Mouse (Mus musculus) CH12.LX (cell line): ENCODE results near the gene Keap1. TPM values are rescaled to one million over a fixed set of nuclear protein-coding genes. Genes with fewer than 3 reads are reported as not detected.

ENCODE experiments used
- DNase-seq: peaks from one replicate; pipeline ENCODE4 v3.0.0-alpha.2; 2013; ENCODE audit errors: extremely low read depth
- H3K27ac ChIP-seq: 2 replicates; pipeline ENCODE4 v1.5.1; 2012; ENCODE audit warnings: low read depth, mild to moderate bottlenecking, control low read depth, moderate library complexity; ENCODE audit not compliant: insufficient read depth
- H3K27me3 ChIP-seq: replicated peaks from 2 replicates; pipeline ENCODE3; 2012; ENCODE audit warnings: inconsistent platforms
- H3K36me3 ChIP-seq, 2 experiments: replicated peaks in 1 of 2; 2 replicates each; pipeline versions ENCODE3 to v1.6.1; 2012; ENCODE audit warnings: inconsistent platforms in 1 of 2, low read length in 1 of 2, mild to moderate bottlenecking in 1 of 2, mixed read lengths in 1 of 2, moderate library complexity in 1 of 2; ENCODE audit not compliant: control insufficient read depth in 1 of 2, insufficient read depth in 1 of 2
- H3K4me1 ChIP-seq, 2 experiments: 2 replicates each; pipeline ENCODE4 v1.6.1; 2012; ENCODE audit warnings: inconsistent platforms in 1 of 2, moderate library complexity in 1 of 2; ENCODE audit not compliant: insufficient read depth in 2 of 2, control insufficient read depth in 1 of 2
- H3K4me2 ChIP-seq: 2 replicates; pipeline ENCODE4 v1.6.1; 2012; ENCODE audit warnings: low read depth, mild to moderate bottlenecking, control low read depth; ENCODE audit not compliant: poor library complexity, insufficient read depth, severe bottlenecking
- H3K4me3 ChIP-seq, 3 experiments: fragments of 150-350 bp in 1 of 3; sonication (generic) in 1 of 3; replicated peaks in 1 of 3; 2 replicates each; pipeline versions ENCODE3 to v1.5.1; 2011 to 2012; ENCODE audit warnings: low read depth in 2 of 3, low read length in 2 of 3, mild to moderate bottlenecking in 2 of 3, moderate library complexity in 2 of 3, control low read depth in 1 of 3, improper control_type of control experiment in 1 of 3, inconsistent platforms in 1 of 3, mixed read lengths in 1 of 3; ENCODE audit not compliant: poor library complexity in 1 of 3
- H3K79me2 ChIP-seq: replicated peaks from 2 replicates; pipeline ENCODE4 v1.6.1; 2012; ENCODE audit warnings: mild to moderate bottlenecking, moderate library complexity; ENCODE audit not compliant: control insufficient read depth, poor library complexity, insufficient read depth, severe bottlenecking; ENCODE audit errors: extremely low read depth
- H3K9ac ChIP-seq: 2 replicates; pipeline ENCODE4 v1.6.1; 2012; ENCODE audit warnings: low read depth, mild to moderate bottlenecking, control low read depth, moderate library complexity; ENCODE audit not compliant: insufficient read depth
- H3K9me3 ChIP-seq: replicated peaks from 2 replicates; pipeline ENCODE3; 2012; ENCODE audit warnings: low read length, inconsistent platforms, mixed read lengths
- BHLHE40 ChIP-seq: IDR thresholded peaks from 2 replicates; pipeline ENCODE4 v1.6.1; 2011; ENCODE audit warnings: mild to moderate bottlenecking, low read depth, low read length, improper control_type of control experiment
- CHD1 ChIP-seq: IDR thresholded peaks from 2 replicates; pipeline ENCODE4 v1.6.1; 2012; ENCODE audit warnings: low read depth, low read length, improper control_type of control experiment, inconsistent platforms
- CHD2 ChIP-seq: IDR thresholded peaks from 2 replicates; pipeline ENCODE4 v1.6.1; 2011; ENCODE audit warnings: low read length, improper control_type of control experiment
- CTCF ChIP-seq, 2 experiments: IDR thresholded peaks in 1 of 2; conservative IDR thresholded peaks in 1 of 2; 2 replicates each; pipeline ENCODE4 v1.5.1; 2011 to 2012; ENCODE audit warnings: low read depth in 2 of 2, low read length in 2 of 2, improper control_type of control experiment in 1 of 2, inconsistent platforms in 1 of 2, mild to moderate bottlenecking in 1 of 2, moderate library complexity in 1 of 2
- E2F4 ChIP-seq: IDR thresholded peaks from 2 replicates; pipeline ENCODE4 v1.6.1; 2011; ENCODE audit warnings: low read depth, low read length, improper control_type of control experiment; ENCODE audit not compliant: insufficient replicate concordance
- ELF1 ChIP-seq: IDR thresholded peaks from 2 replicates; pipeline ENCODE4 v1.6.1; 2014; ENCODE audit warnings: low read depth, mild to moderate bottlenecking, inconsistent platforms, low read length, improper control_type of control experiment
- EP300 ChIP-seq: IDR thresholded peaks from 2 replicates; pipeline ENCODE4 v1.6.1; 2011; ENCODE audit warnings: low read length, improper control_type of control experiment
- ETS1 ChIP-seq: conservative IDR thresholded peaks from 2 replicates; pipeline ENCODE4 v1.6.1; 2012; ENCODE audit warnings: low read depth, mild to moderate bottlenecking, inconsistent platforms, low read length, improper control_type of control experiment, moderate library complexity
- GABPA ChIP-seq: IDR thresholded peaks from 2 replicates; pipeline ENCODE4 v1.6.1; 2012; ENCODE audit warnings: low read depth, low read length, improper control_type of control experiment, inconsistent platforms; ENCODE audit not compliant: insufficient replicate concordance
- HCFC1 ChIP-seq: IDR thresholded peaks from 2 replicates; pipeline ENCODE4 v1.6.1; 2012; ENCODE audit warnings: low read depth, mild to moderate bottlenecking, inconsistent platforms, low read length, improper control_type of control experiment
- JUN ChIP-seq: IDR thresholded peaks from 2 replicates; pipeline ENCODE4 v1.6.1; 2011; ENCODE audit warnings: low read depth, mild to moderate bottlenecking, low read length, improper control_type of control experiment, moderate library complexity; ENCODE audit not compliant: insufficient read depth
- JUND ChIP-seq: conservative IDR thresholded peaks from 2 replicates; pipeline ENCODE4 v1.6.1; 2011; ENCODE audit warnings: low read depth, low read length, improper control_type of control experiment
- MAFK ChIP-seq: IDR thresholded peaks from 2 replicates; pipeline ENCODE4 v1.6.1; 2011; ENCODE audit warnings: low read length, improper control_type of control experiment; ENCODE audit not compliant: insufficient replicate concordance
- MAX ChIP-seq: IDR thresholded peaks from 2 replicates; pipeline ENCODE4 v1.6.1; 2011; ENCODE audit warnings: low read length, improper control_type of control experiment
- MAZ ChIP-seq: IDR thresholded peaks from 2 replicates; pipeline ENCODE4 v1.6.1; 2012; ENCODE audit warnings: low read depth, mild to moderate bottlenecking, inconsistent platforms, low read length, improper control_type of control experiment, moderate library complexity
- MEF2A ChIP-seq: IDR thresholded peaks from 2 replicates; pipeline ENCODE4 v1.6.1; 2014; ENCODE audit warnings: low read depth, mild to moderate bottlenecking, inconsistent platforms, low read length, improper control_type of control experiment, borderline replicate concordance
- MXI1 ChIP-seq: IDR thresholded peaks from 2 replicates; pipeline ENCODE4 v1.6.1; 2011; ENCODE audit warnings: mild to moderate bottlenecking, low read depth, low read length, improper control_type of control experiment
- MYC ChIP-seq: IDR thresholded peaks from 2 replicates; pipeline ENCODE4 v1.6.1; 2011; ENCODE audit warnings: low read depth, mild to moderate bottlenecking, improper control_type of control experiment, low read length
- NRF1 ChIP-seq: IDR thresholded peaks from 2 replicates; pipeline ENCODE4 v1.6.1; 2014; ENCODE audit warnings: low read depth, mild to moderate bottlenecking, inconsistent platforms, low read length, improper control_type of control experiment, moderate library complexity
- PAX5 ChIP-seq: IDR thresholded peaks from 2 replicates; pipeline ENCODE4 v1.6.1; 2012; ENCODE audit warnings: low read length, inconsistent platforms, mixed read lengths
- POLR2AphosphoS2 ChIP-seq: IDR thresholded peaks from 2 replicates; pipeline ENCODE4 v1.6.1; 2011; ENCODE audit warnings: low read depth, low read length, improper control_type of control experiment
- RAD21 ChIP-seq: IDR thresholded peaks from 2 replicates; pipeline ENCODE4 v1.6.1; 2011; ENCODE audit warnings: low read depth, mild to moderate bottlenecking, low read length, improper control_type of control experiment, moderate library complexity
- RCOR1 ChIP-seq: conservative IDR thresholded peaks from 2 replicates; pipeline ENCODE4 v1.6.1; 2012; ENCODE audit warnings: low read depth, mild to moderate bottlenecking, inconsistent platforms, low read length, improper control_type of control experiment
- SIN3A ChIP-seq: IDR thresholded peaks from 2 replicates; pipeline ENCODE4 v1.6.1; 2012; ENCODE audit warnings: low read length, improper control_type of control experiment, inconsistent platforms
- SMC3 ChIP-seq: IDR thresholded peaks from 2 replicates; pipeline ENCODE4 v1.6.1; 2011; ENCODE audit warnings: low read depth, low read length, improper control_type of control experiment
- TBP ChIP-seq: conservative IDR thresholded peaks from 2 replicates; pipeline ENCODE4 v1.6.1; 2011; ENCODE audit warnings: low read depth, low read length, improper control_type of control experiment
- TCF12 ChIP-seq: IDR thresholded peaks from 2 replicates; pipeline ENCODE4 v1.6.1; 2014; ENCODE audit warnings: low read depth, mild to moderate bottlenecking, inconsistent platforms, low read length, improper control_type of control experiment
- USF1 ChIP-seq: IDR thresholded peaks from 2 replicates; pipeline ENCODE4 v1.6.1; 2014; ENCODE audit warnings: low read depth, mild to moderate bottlenecking, inconsistent platforms, low read length, improper control_type of control experiment
- USF2 ChIP-seq: conservative IDR thresholded peaks from 2 replicates; pipeline ENCODE4 v1.6.1; 2011; ENCODE audit warnings: low read depth, low read length, improper control_type of control experiment
- ZC3H11A ChIP-seq: IDR thresholded peaks from 2 replicates; pipeline ENCODE4 v1.6.1; 2012; ENCODE audit warnings: low read depth, mild to moderate bottlenecking, inconsistent platforms, low read length, improper control_type of control experiment
- ZKSCAN1 ChIP-seq: IDR thresholded peaks from 2 replicates; pipeline ENCODE4 v1.6.1; 2012; ENCODE audit warnings: low read depth, inconsistent platforms, low read length, improper control_type of control experiment, borderline replicate concordance
- ZMIZ1 ChIP-seq: IDR thresholded peaks from 2 replicates; pipeline ENCODE4 v1.6.1; 2012; ENCODE audit warnings: low read depth, mild to moderate bottlenecking, inconsistent platforms, low read length, improper control_type of control experiment
- ZNF384 ChIP-seq: IDR thresholded peaks from 2 replicates; pipeline ENCODE4 v1.6.1; 2012; ENCODE audit warnings: low read depth, low read length, improper control_type of control experiment, inconsistent platforms
- dilution Hi-C: fragments of 300-500 bp; cut with MboI; formaldehyde crosslinking; loops from 2 replicates; pipeline ENCODE4 v1.14.3; 2020; ENCODE audit warnings: low sequenced_read_pairs; ENCODE audit not compliant: extremely low pct_unique_long_range_greater_than_20kb, extremely low pct_ligation_motif_present
- in situ Hi-C: fragments of 300-500 bp; cut with MboI; formaldehyde crosslinking; loops from 3 replicates; pipeline ENCODE4 v1.14.3; 2019; ENCODE audit warnings: low sequenced_read_pairs, low pct_ligation_motif_present, low pct_unique_long_range_greater_than_20kb, mixed read lengths
- polyA plus RNA-seq: library from polyadenylated mRNA; unstranded; fragments of >175 nt; gene quantifications from 2 replicates; pipeline ENCODE4 v1.2.1, GENCODE M21; 2012; ENCODE audit warnings: low read depth; ENCODE audit not compliant: insufficient read length
- total RNA-seq, 2 experiments: library from RNA; depleted of rRNA; stranded (reverse); fragments of 300-350 nt in 1 of 2; fragments of >200 nt in 1 of 2; gene quantifications; 2 replicates each; pipeline ENCODE4 v1.2.3; 2012 to 2014

Gene Keap1
- total and polyA plus RNA-seq, 3 experiments: 18.4 to 41.7 (median 31.2) TPM

DNA sequence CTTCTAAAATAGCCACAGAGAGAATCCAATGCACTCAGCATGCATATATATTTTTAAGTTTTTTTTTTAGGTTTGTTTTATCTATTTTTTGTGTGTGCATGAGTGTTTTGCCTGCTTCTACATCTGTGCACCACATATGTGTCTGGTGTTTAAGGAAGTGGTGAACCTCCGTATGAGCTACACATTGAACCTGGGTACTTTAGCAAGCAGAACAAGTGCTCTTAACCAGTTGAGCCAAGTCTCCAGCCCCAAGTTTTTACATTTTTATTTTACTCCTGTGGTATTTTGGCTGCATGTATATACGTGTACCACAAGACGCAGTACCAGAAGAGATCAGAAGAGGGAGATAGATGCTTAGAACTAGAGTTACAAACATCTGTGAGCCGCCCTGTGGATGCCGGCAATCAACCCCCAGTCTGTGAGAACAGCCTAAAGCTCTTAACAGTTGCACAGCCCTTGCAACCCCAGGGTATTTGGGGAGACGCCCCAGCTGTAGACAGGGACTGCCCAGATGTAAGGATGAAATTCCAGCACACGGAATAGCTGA, 17.7 kb downstream of the Keap1 start (continued):
- no peak for TF ChIP-seq JUN
- TF ChIP-seq POLR2AphosphoS2: no peak
- no peak for TF ChIP-seq ETS1
- no peak for TF ChIP-seq MAZ
- TF ChIP-seq MEF2A: no peak
- no peak for TF ChIP-seq E2F4
- TF ChIP-seq ZKSCAN1: no peak
- TF ChIP-seq RCOR1: no peak
- peak; percentile 55 for TF ChIP-seq MXI1
- no peak for TF ChIP-seq CHD2
- TF ChIP-seq MAFK: no peak
- peak; percentile 72 for TF ChIP-seq MYC
- no peak for TF ChIP-seq JUND
- TF ChIP-seq TCF12: no peak
- TF ChIP-seq NRF1: no peak
- peak; percentile 64; the same call in 1 of the 2 replicates for TF ChIP-seq MAX

DNA sequence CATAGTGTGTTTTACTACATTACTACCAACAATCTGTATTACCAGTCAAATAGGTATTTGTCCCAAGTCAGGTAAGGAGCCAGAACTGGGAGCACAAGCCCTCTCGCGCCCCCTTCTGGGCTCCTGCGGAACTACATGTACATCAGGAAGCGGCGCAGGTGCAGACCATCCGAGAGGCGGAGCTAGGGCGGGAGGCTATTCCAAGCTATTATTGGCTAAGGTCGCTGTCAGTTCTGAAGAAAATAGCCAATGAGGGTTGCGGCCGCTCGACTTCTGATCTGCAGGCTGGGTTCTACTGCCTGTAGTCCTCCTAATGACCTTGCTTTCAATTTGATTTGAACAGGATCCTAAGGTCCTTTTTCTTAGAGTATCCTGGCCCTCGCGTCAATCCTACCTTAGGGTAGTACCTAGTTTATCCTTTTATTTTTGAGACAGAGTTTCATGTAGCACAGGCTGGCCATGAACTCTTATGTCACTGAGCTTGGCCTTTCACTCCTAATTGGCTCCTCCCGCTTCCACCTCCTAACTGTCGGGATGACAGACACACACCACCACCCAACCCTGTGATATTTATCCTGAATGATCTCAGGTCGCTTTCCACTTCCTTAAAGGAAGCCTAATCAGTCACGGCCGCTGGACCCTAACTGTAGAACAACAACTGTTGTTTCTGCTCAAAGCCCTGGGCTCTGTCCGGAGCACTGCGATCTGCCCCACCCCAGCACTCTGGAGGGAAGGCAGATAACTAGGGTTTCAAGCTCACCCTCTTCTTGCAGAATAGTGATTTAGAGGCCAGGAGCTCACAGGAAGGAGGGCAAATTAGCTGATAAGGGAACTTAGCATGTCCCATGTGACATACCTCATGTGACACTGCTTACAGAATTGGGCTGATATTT, 18.4 kb downstream of the Keap1 start:
- Histone ChIP-seq H3K9ac (peak overlapping the region; percentile 38), H3K4me2 (peak overlapping the region; percentile 76), H3K4me1 (peaks cover 2 to 21% of the 10 kb centered on the region in 2 experiments; a peak in 2 of 4 replicates), H3K36me3 (no peaks in the 10 kb centered on the region), H3K27me3 (peaks cover 2% of the 10 kb centered on the region), H3K9me3 (peaks cover 10% of the 10 kb centered on the region), H3K79me2 (no peaks in the 10 kb centered on the region), H3K4me3 (peak overlapping the region; percentile 34 to 57 (median 45)), H3K27ac (peak overlapping the region; percentile 19; the same call in 1 of the 2 replicates)
- dilution Hi-C loops (no loop called here), in situ Hi-C loops (loop anchor here (5.0 to 10.0 kb wide), 2 partner anchors 63 to 194 kb away; partner anchors contain the start of gene Qtrt1)
- peak; percentile 97 for DNase-seq
- TF ChIP-seq ETS1: no peak
- peak; percentile 86 for TF ChIP-seq ELF1
- TF ChIP-seq ZC3H11A: peak; percentile 54
- peak; percentile 72; the same call in 1 of the 2 replicates for TF ChIP-seq TCF12
- TF ChIP-seq MXI1: peak; percentile 70; the same call in 1 of the 2 replicates
- TF ChIP-seq USF1: no peak
- TF ChIP-seq ZKSCAN1: no peak
- peak; percentile 90 for TF ChIP-seq SIN3A
- no peak for TF ChIP-seq USF2
- peak; percentile 89 to 99 for TF ChIP-seq CTCF (conservative IDR thresholded peaks at IDR 0.05 in 1 of 2, IDR thresholded peaks at IDR 0.05 in 1 of 2; ENCODE audit: low read depth in 2 of 2, low read length in 2 of 2)
- no peak for TF ChIP-seq CHD1
- peak; percentile 85; the same call in 1 of the 2 replicates for TF ChIP-seq E2F4
- no peak for TF ChIP-seq GABPA
- no peak for TF ChIP-seq BHLHE40
- no peak for TF ChIP-seq PAX5
- peak; percentile 92 for TF ChIP-seq RAD21
- no peak for TF ChIP-seq POLR2AphosphoS2
- TF ChIP-seq MAZ: no peak
- TF ChIP-seq TBP: peak; percentile 63
- no peak for TF ChIP-seq JUN
- TF ChIP-seq HCFC1: peak; percentile 39
- peak; percentile 88 for TF ChIP-seq SMC3
- no peak for TF ChIP-seq RCOR1
- no peak for TF ChIP-seq EP300
- 0 out of 2 replicates have a peak, but pooled peaks have one; percentile 9 for TF ChIP-seq ZNF384
- TF ChIP-seq ZMIZ1: 0 out of 2 replicates have a peak, but pooled peaks have one; percentile 52
- peak; percentile 92 for TF ChIP-seq CHD2
- TF ChIP-seq NRF1: peak; percentile 85
